Comparison of ENCODE assay signal across 8 mouse cellular contexts in genomic region chr6:142659038-142659437, GRCm38 (mm10). TPM values are rescaled to one million over a fixed set of nuclear protein-coding genes. Genes with fewer than 3 reads are reported as not detected.
A peak's percentile ranks its signal among the peaks of the same experiment; 100 is the strongest.
DNase-seq lines count a peak whose midpoint lies in the region; ATAC-seq and TF ChIP-seq lines count a peak whose summit lies in the region.

No protein-coding gene starts in this region.

- H3K4me3 ChIP-seq in liver, embryonic 11.5 days (ENCODE audit: low read depth, low read length): no peak overlapping the region
- H3K4me3 ChIP-seq in stomach, postnatal 0 days (ENCODE audit: low read depth, low read length): no peak overlapping the region

- peak; percentile 40 for DNase-seq in adrenal gland, postnatal 14 days
- DNase-seq in adrenal gland, postnatal 4 days (ENCODE audit: low spot score in 2 of 2): no peak
- DNase-seq in liver: peak; percentile 21
- no peak for DNase-seq in liver, embryonic 11.5 days (ENCODE audit: low spot score)
- peak; percentile 42 for DNase-seq in embryo, embryonic 11 days
- no peak for DNase-seq in stomach, postnatal 0 days (ENCODE audit: low spot score)
- DNase-seq in left cerebral cortex, adult 18-20 months (ENCODE audit: low spot score in 2 of 2): no peak
- DNase-seq in cerebellum, postnatal 36 days: no peak

- no peak for TF ChIP-seq EP300 in stomach, postnatal 0 days (optimal IDR thresholded peaks at IDR 0.05)

- no peak; the same call in 1 of the 2 replicates for ATAC-seq in liver, embryonic 11.5 days (replicated peaks; ENCODE audit: low FRiP score)
- ATAC-seq in stomach, postnatal 0 days (ENCODE audit: low FRiP score, low TSS enrichment): no peak

- H3K9ac ChIP-seq in liver, embryonic 11.5 days (ENCODE audit: low read depth, low read length): no peak overlapping the region
- no peak overlapping the region for H3K9ac ChIP-seq in stomach, postnatal 0 days (ENCODE audit: low read length)

- H3K9me3 ChIP-seq in liver, embryonic 11.5 days (ENCODE audit: control insufficient read depth, low read length): no peaks in the 10 kb centered on the region
- H3K9me3 ChIP-seq in stomach, postnatal 0 days (ENCODE audit: control insufficient read depth, low read length): no peaks in the 10 kb centered on the region

- H3K27me3 ChIP-seq in liver, embryonic 11.5 days (replicated peaks; ENCODE audit: control insufficient read depth, insufficient read depth, low read length): no peaks in the 10 kb centered on the region
- H3K27me3 ChIP-seq in stomach, postnatal 0 days (ENCODE audit: control insufficient read depth, insufficient read depth, low read length): no peaks in the 10 kb centered on the region

- 49% methylated on average over 5 of the region's 5 CpGs for WGBS in liver, embryonic 11.5 days
- 72% methylated on average over 5 of the region's 5 CpGs for WGBS in stomach, postnatal 0 days

- no peaks in the 10 kb centered on the region for H3K4me1 ChIP-seq in liver, embryonic 11.5 days (replicated peaks; ENCODE audit: control insufficient read depth, insufficient read depth, low read length)
- no peaks in the 10 kb centered on the region for H3K4me1 ChIP-seq in stomach, postnatal 0 days (replicated peaks; ENCODE audit: control insufficient read depth, insufficient read depth)

- no peaks in the 10 kb centered on the region for H3K36me3 ChIP-seq in liver, embryonic 11.5 days (ENCODE audit: control insufficient read depth, insufficient read depth, low read length)
- 0 out of 2 replicates have a peak, but pooled peaks cover 2% of the 10 kb centered on the region for H3K36me3 ChIP-seq in stomach, postnatal 0 days (ENCODE audit: control insufficient read depth, insufficient read depth, low read length)

- no peak overlapping the region for H3K27ac ChIP-seq in liver, embryonic 11.5 days (ENCODE audit: low read depth, low read length)
- no peak overlapping the region for H3K27ac ChIP-seq in stomach, postnatal 0 days (replicated peaks)

- peak; percentile 59 for TF ChIP-seq CTCF in stomach, postnatal 0 days (IDR thresholded peaks at IDR 0.05; ENCODE audit: low read depth)

- no peak overlapping the region for H3K4me2 ChIP-seq in liver, embryonic 11.5 days
- H3K4me2 ChIP-seq in stomach, postnatal 0 days (replicated peaks; ENCODE audit: low read depth): no peak overlapping the region

RNA-seq across cellular contexts. Expression of gene Abcc9, which starts 43.1 kb away (rescaled TPM):
- total RNA-seq in adrenal gland, postnatal 14 days (2021): 32.9 and 35.9 TPM in 2 replicates
- total RNA-seq in adrenal gland, postnatal 4 days (2021): 10 to 100 TPM; 29.3 to 32.6 TPM
- polyA plus RNA-seq in liver, embryonic 11.5 days (2014; fragmentation: Nextera tagmentation; extraction: Ambion mirVana): 3.5 and 3.6 TPM in 2 replicates
- polyA plus RNA-seq in stomach, postnatal 0 days (2015; fragmentation: Nextera tagmentation; extraction: Ambion mirVana): 4.6 and 5.8 TPM in 2 replicates
- total RNA-seq in left cerebral cortex, adult 18-20 months (2021): 1 to 10 TPM; 3.0 to 4.7 TPM

Comparison
In these comparisons a context has a peak if more than half of its experiments do, and no peak if none do; other contexts are left out.
1. DNase-seq: peak in adrenal gland, postnatal 14 days (single experiment), liver (single experiment) and embryo, embryonic 11 days (single experiment); none in adrenal gland, postnatal 4 days (0 of 2), liver, embryonic 11.5 days (single experiment), stomach, postnatal 0 days (single experiment), left cerebral cortex, adult 18-20 months (0 of 2) and cerebellum, postnatal 36 days (0 of 2).